Mouse (Mus musculus): ENCODE data around the gene Vil1. TPM values are rescaled to one million over a fixed set of nuclear protein-coding genes. Genes with fewer than 3 reads are reported as not detected.

Vil1 gene
- polyA plus RNA-seq, 1 experiment from 2014 or later, result 0.23 TPM

DNA sequence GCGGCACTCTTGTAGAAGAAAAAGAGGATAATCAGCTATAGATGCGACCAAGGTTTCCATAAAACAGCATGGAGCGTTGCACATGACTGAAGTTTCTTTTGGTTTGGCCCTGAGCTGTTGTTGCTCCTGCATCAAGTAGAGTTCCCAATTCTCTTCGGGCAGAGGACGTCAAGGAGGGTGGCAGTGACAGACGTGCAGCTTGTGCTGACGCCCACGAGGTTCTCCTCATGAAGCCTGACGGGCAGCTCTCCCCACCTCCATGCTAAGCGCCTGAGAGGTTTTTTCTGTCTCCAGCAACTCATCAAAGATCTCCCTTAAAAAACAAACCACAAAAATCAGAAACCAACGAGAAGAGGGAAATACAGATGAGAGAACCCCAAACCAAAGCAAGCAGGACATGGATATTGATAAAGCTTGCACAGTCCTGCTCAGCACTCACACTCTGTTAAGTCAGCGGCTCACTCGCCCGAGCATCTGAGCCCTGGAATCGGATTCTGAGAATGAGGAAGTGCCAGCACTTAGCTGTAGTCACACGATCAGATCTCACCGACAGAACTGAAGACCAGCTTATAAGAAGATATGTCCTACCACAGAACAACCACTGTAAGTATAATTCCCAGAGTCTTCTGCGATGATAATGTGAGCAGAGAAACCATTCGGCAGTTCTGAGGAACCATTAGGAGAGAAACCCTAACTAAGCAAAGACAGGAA lies 30.1 kb downstream of the Vil1 start:
- no peaks in the 10 kb centered on the region for H3K27me3 ChIP-seq (ENCODE audit: control insufficient read depth, insufficient read depth, low read length)
- H3K27ac ChIP-seq (ENCODE audit: low read depth, low read length), result no peak overlapping the region
- H3K4me3 ChIP-seq (ENCODE audit: low read depth, low read length), result no peak overlapping the region
- ATAC-seq (ENCODE audit: low FRiP score) (no peak), DNase-seq (ENCODE audit: low spot score, missing footprints) (no peak)
- no peak overlapping the region for H3K9ac ChIP-seq (ENCODE audit: low read length)
- 92% methylated on average over 19 of the region's 19 CpGs for WGBS
- H3K4me2 ChIP-seq, result no peak overlapping the region
- peaks cover 6% of the 10 kb centered on the region; the same call in 1 of the 2 replicates for H3K36me3 ChIP-seq (ENCODE audit: control insufficient read depth, insufficient read depth, low read length)
- H3K4me1 ChIP-seq (ENCODE audit: control insufficient read depth, insufficient read depth, low read length), result no peaks in the 10 kb centered on the region
- H3K9me3 ChIP-seq (ENCODE audit: control insufficient read depth, low read length), result no peaks in the 10 kb centered on the region

DNA sequence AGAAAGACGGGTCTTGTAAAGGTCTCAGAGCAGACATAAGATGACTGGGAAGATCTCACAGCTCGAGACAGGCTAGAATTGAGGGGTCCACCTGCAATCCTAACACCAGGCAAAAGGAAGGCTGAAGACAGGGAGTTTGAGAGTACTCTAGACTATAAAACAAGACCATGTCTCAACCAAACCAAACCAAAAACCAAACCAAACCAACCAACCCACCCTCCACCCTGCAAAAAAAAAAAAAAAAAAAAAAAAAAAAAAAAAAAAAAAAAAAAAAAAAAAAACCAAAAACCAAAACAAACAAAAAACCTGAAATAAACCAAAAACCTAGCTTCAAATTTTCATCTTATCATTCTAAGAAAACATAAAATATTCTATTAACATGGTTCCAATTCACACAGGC lies 35.4 kb downstream of the Vil1 start:
- Histone ChIP-seq H3K4me1 (ENCODE audit: control insufficient read depth, insufficient read depth, low read length) (no peaks in the 10 kb centered on the region), H3K9me3 (ENCODE audit: control insufficient read depth, low read length) (no peaks in the 10 kb centered on the region), H3K4me2 (no peak overlapping the region), H3K9ac (ENCODE audit: low read length) (no peak overlapping the region), H3K4me3 (ENCODE audit: low read depth, low read length) (no peak overlapping the region), H3K27ac (ENCODE audit: low read depth, low read length) (no peak overlapping the region), H3K27me3 (ENCODE audit: control insufficient read depth, insufficient read depth, low read length) (no peaks in the 10 kb centered on the region), H3K36me3 (ENCODE audit: control insufficient read depth, insufficient read depth, low read length) (peaks cover 5% of the 10 kb centered on the region)
- DNase-seq (ENCODE audit: low spot score, missing footprints), result no peak
- WGBS, result 92% methylated on average over 2 of the region's 2 CpGs
- no peak for ATAC-seq (ENCODE audit: low FRiP score)

DNA sequence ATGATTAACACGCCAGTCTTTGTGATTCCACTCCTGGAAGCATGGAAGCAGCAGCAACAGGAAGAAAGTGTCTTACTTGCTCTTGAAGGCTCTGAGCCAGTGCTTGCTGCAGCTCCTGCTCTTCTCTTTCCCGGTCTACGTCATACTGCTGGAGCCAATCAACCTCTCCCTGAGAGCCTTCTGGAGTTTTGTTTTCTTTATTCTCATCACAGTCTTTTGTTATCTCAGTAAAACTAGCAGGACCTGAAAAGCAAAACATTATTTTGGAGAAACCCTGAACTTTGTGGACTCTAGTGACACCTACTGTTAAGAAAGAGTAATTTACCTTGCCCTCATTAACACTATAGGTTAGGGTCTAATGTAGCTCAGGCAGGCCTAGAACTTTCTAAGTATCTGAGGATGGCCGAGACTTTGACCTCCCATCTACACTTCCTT lies 43.5 kb downstream of the Vil1 start:
- no peaks in the 10 kb centered on the region for H3K9me3 ChIP-seq (ENCODE audit: control insufficient read depth, low read length)
- no peak overlapping the region for H3K27ac ChIP-seq (ENCODE audit: low read depth, low read length)
- peaks cover 14% of the 10 kb centered on the region for H3K36me3 ChIP-seq (ENCODE audit: control insufficient read depth, insufficient read depth, low read length)
- ATAC-seq (ENCODE audit: low FRiP score) (no peak), DNase-seq (ENCODE audit: low spot score, missing footprints) (peak; percentile 90)
- H3K9ac ChIP-seq (ENCODE audit: low read length), result no peak overlapping the region
- H3K27me3 ChIP-seq (ENCODE audit: control insufficient read depth, insufficient read depth, low read length), result no peaks in the 10 kb centered on the region
- no peak overlapping the region for H3K4me3 ChIP-seq (ENCODE audit: low read depth, low read length)
- no peak overlapping the region for H3K4me2 ChIP-seq
- whole genome bisulfite sequencing, result 77% methylated on average over 4 of the region's 4 CpGs
- H3K4me1 ChIP-seq (ENCODE audit: control insufficient read depth, insufficient read depth, low read length), result no peaks in the 10 kb centered on the region

DNA sequence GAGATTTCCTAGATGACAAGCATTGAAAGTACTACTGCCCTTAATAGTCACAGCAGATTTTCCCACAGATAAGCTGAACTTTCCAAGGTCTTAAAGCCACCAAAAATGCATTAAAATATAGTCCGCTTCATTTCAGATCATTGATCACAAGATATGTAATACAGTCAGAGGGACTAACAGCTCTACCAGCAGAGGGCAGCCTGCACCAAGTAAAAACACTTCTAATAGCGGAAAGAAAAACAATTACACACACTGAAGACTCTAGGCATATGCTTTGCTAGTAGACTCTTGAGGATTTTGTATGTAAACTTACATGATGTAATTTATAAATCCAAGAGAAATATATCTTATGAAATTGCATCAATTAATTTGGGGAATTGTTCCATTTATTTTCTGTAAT lies 51.1 kb downstream of the Vil1 start:
- H3K9me3 ChIP-seq (ENCODE audit: control insufficient read depth, low read length), result no peaks in the 10 kb centered on the region
- no peaks in the 10 kb centered on the region for H3K27me3 ChIP-seq (ENCODE audit: control insufficient read depth, insufficient read depth, low read length)
- DNase-seq (ENCODE audit: low spot score, missing footprints) (no peak), ATAC-seq (ENCODE audit: low FRiP score) (no peak)
- no peak overlapping the region for H3K4me3 ChIP-seq (ENCODE audit: low read depth, low read length)
- no peak overlapping the region for H3K4me2 ChIP-seq
- no peaks in the 10 kb centered on the region for H3K4me1 ChIP-seq (ENCODE audit: control insufficient read depth, insufficient read depth, low read length)
- H3K36me3 ChIP-seq (ENCODE audit: control insufficient read depth, insufficient read depth, low read length), result peaks cover 9% of the 10 kb centered on the region
- 79% methylated on average over 2 of the region's 2 CpGs for WGBS
- H3K9ac ChIP-seq (ENCODE audit: low read length), result no peak overlapping the region
- H3K27ac ChIP-seq (ENCODE audit: low read depth, low read length), result no peak overlapping the region

MicroRNA genes within 50 kb of the gene (microRNA counts, 519-probe panel; counts per million panel counts)
- microRNA mmu-miR-26b, result 4,524 counts per million, percentile 43 among the panel's probes with 10 or more counts

Small RNA genes within 50 kb of the gene (microRNA-seq; reads per million reads assigned to microRNA genes)
- gene Mir26b, result 21,989 reads per million, percentile 99 among the genes with 10 or more reads in this experiment

Other genes with a start within 250 kb of the Vil1 start
- not detected in 2 replicates for gene Cxcr1, start 214.7 kb upstream of the Vil1 start, polyA plus RNA-seq (2014; fragmentation: Nextera tagmentation; extraction: Ambion mirVana)
- gene Arpc2, start 173.3 kb upstream of the Vil1 start, polyA plus RNA-seq (2014; fragmentation: Nextera tagmentation; extraction: Ambion mirVana), result 316 and 328 TPM in 2 replicates
- 0.15 TPM in 1 of 2 replicates, not detected in the other for gene Gpbar1, start 130.8 kb upstream of the Vil1 start, polyA plus RNA-seq (2014; fragmentation: Nextera tagmentation; extraction: Ambion mirVana)
- gene Aamp, start 124.6 kb upstream of the Vil1 start, polyA plus RNA-seq (2014; fragmentation: Nextera tagmentation; extraction: Ambion mirVana), result 175 and 186 TPM in 2 replicates
- 83.9 and 84.6 TPM in 2 replicates for gene Pnkd, start 124.4 kb upstream of the Vil1 start, polyA plus RNA-seq (2014; fragmentation: Nextera tagmentation; extraction: Ambion mirVana)
- 6.4 and 7.0 TPM in 2 replicates for gene Tmbim1, start 103.8 kb upstream of the Vil1 start, polyA plus RNA-seq (2014; fragmentation: Nextera tagmentation; extraction: Ambion mirVana)
- 0.05 and 0.22 TPM in 2 replicates for gene Catip, start 47.3 kb upstream of the Vil1 start, polyA plus RNA-seq (2014; fragmentation: Nextera tagmentation; extraction: Ambion mirVana)
- 1.6 and 2.1 TPM in 2 replicates for gene Slc11a1, start 34.2 kb upstream of the Vil1 start, polyA plus RNA-seq (2014; fragmentation: Nextera tagmentation; extraction: Ambion mirVana)
- gene Ctdsp1, start 17.9 kb upstream of the Vil1 start, polyA plus RNA-seq (2014; fragmentation: Nextera tagmentation; extraction: Ambion mirVana), result 33.4 and 37.9 TPM in 2 replicates
- gene Cnot9, start 96.7 kb downstream of the Vil1 start, polyA plus RNA-seq (2014; fragmentation: Nextera tagmentation; extraction: Ambion mirVana), result 100.0 and 107 TPM in 2 replicates
- 1.2 and 1.4 TPM in 2 replicates for gene Plcd4, start 133.5 kb downstream of the Vil1 start, polyA plus RNA-seq (2014; fragmentation: Nextera tagmentation; extraction: Ambion mirVana)
- gene Usp37, start 134.9 kb downstream of the Vil1 start, polyA plus RNA-seq (2014; fragmentation: Nextera tagmentation; extraction: Ambion mirVana), result 46.9 and 52.3 TPM in 2 replicates
- gene Zfp142, start 178.9 kb downstream of the Vil1 start, polyA plus RNA-seq (2014; fragmentation: Nextera tagmentation; extraction: Ambion mirVana), result 6.9 and 8.3 TPM in 2 replicates
- gene Bcs1l, start 178.9 kb downstream of the Vil1 start, polyA plus RNA-seq (2014; fragmentation: Nextera tagmentation; extraction: Ambion mirVana), result 16.9 and 22.0 TPM in 2 replicates
- 9.0 and 11.4 TPM in 2 replicates for gene Rnf25, start 192.0 kb downstream of the Vil1 start, polyA plus RNA-seq (2014; fragmentation: Nextera tagmentation; extraction: Ambion mirVana)
- 16.1 and 18.5 TPM in 2 replicates for gene Stk36, start 192.1 kb downstream of the Vil1 start, polyA plus RNA-seq (2014; fragmentation: Nextera tagmentation; extraction: Ambion mirVana)